Mouse (Mus musculus): Measurements from ENCODE around the gene Aqp6. TPM values are rescaled to one million over a fixed set of nuclear protein-coding genes. Genes with fewer than 3 reads are reported as not detected.

The Aqp6 gene
- total RNA-seq, 2 experiments from 2014 or later, result not detected

DNA sequence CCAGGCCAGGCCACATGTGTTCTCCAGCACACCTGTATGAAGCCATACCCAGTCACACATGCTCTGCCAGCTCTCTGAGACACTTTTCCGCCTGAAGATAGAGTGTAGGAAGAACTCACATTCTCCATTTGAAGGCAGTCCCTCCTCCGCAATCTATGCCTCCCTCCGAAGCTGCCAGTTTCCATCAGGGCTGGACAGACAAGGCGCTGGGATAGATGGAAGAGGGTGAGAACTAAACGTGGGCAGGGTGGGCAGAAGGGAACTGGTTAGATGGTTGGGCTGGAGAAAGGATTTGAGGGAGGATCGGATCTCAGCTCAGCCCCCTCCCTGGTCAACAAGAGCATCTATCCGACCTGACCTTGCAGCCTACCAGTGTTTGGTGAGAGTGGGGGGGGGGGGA is 4.4 kb upstream of the Aqp6 start:
- intact Hi-C loops (cut with DNase I), result loop anchor here (1.0 to 2.0 kb wide), 5 partner anchors 72 to 312 kb away; no protein-coding TSS in a partner anchor
- no peak for DNase-seq

DNA sequence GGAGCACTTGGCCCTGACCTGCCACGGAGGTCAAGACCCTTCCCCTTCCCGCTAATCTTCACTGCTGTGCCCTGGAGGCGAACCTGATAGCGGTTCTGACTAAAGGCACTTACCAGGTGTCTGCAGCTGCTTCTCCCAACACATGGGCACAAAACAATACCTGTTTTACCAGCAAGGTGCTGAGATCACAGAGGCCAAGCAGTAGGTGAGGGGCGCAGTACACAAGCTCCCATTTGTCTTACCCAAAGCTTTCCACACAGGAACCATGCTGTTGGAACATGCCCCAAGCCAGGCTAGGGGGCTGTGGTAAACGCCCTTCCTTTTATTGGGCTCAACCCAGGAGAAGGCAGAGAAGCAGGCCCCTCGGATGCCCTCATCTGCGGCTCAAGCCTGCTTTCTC is 3.6 kb upstream of the Aqp6 start:
- intact Hi-C loops (cut with DNase I), result loop anchor here (2.0 kb wide), 1 partner anchor 179 kb away; no protein-coding TSS in a partner anchor
- DNase-seq, result no peak

DNA sequence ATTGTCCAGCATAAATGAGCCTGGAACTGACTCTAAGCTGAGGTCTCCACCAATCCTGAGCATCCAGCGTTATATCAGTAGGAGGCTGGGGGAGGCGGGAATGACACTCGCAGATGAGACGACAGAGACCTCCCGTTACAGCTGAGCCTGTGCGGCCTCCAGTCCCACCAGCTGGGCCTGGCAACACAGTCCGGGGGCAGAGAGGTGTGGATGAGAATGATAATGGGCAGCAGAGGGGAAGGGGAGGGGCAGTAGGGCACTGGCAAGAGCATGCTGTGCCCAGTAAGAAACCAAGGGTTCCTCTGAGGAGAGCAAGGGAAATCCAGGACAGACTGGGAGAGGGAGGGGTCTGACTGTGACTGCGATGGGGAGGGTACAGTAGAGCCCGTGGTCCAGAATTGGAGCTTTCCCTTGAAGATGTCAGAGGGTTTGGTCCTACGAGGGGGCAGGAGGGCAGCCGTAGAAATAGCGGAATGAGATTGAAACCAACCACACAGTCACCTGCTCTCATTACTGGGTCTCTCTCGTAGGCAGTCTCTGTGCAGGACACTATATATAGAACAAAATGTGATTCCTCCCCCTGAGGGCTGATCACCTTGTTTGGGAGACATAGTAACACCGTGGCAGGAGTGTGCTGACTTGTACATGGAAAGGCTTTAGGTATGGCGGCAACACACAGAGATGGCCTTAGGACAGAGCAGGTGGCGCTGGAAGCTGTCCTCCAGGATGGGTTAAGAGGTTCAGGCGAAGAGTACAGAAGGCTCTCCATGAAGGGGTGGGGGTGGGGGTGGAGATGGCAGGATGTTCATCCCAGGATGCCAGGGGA is 1.7 kb upstream of the Aqp6 start:
- intact Hi-C loops (cut with DNase I), result no loop called here
- DNase-seq, result no peak

DNA sequence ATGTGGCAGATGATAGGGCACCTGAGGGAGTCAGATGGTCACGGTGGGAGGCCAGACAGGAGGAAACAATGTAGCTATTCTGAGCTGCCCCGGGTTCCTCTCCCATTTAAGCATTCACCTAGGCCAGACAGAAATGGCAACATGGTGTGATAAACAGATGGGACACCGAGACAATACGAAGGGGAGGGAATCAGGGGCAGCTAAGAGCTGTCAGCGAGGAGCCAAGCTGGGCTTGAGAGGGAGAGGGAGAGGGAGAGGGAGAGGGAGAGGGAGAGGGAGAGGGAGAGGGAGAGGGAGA is 572 bp downstream of the Aqp6 start:
- intact Hi-C loops (cut with DNase I), result no loop called here
- no peak for DNase-seq

DNA sequence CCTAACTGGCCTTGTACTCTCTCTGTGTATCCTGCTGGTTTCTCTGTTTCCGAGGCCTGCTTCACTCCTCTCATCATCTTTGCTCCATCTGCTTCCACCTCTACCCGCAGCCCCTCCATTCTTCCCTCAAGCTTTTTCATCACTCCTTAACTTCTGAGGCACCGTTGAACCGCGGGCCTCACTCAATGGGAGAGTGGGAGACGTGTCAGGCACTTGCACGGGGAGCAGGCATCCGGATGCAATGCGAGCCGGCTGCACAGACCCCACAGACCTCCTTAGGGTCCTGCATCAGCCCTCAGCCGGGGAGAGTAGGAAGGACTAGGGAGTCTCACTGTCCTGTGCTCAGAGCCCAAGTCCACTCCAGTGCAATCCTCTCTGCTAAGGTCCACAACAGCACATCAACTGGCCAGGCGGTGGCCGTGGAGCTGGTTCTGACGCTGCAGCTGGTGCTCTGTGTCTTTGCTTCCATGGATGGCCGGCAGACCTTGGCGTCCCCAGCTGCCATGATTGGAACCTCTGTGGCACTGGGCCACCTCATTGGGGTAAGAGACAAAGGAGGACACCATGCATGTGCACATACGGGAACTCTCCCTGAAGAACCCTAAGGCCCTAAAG is 1.1 kb downstream of the Aqp6 start:
- no peak for DNase-seq
- intact Hi-C loops (cut with DNase I), result no loop called here

DNA sequence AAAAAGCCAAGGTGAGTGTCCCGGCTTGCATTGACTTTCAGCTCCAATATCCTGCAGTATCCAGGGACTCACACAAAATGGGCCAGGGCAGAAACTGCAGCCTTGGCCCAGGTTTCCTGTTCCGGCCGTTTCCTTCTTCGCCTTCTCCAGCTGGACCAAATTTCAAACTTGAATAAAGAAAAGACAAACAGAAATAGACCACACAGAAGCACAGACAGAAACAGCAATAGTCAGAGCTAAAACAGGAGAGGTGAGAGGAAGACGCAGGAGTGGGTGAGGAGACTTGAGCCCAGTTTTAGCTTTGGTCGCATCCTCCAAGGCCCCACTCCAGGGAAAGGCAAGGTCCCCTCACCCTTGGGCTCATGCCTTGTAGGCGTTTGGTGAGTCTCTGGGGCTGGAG is 2.0 kb downstream of the Aqp6 start:
- no peak for DNase-seq
- intact Hi-C loops (cut with DNase I), result no loop called here

DNA sequence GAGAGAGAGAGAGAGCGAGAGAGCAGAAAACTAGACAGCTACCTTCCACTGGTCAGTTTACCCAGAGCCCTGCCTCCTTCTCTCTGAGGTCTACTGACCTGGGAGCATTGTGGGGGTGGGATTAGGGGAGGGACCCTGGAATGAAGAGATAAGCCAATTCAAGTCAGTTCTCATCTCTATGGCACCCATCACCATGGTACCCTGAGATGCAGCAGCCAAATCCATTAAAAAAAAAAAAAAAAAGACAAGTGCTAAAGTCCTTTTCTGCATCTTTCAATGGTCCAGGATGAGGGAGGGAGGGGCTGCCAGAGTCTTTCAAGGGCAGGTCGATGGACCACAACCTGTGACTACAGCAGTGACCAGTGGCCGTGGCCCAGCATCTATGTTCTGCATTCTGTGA is 4.4 kb downstream of the Aqp6 start:
- no peak for DNase-seq
- intact Hi-C loops (cut with DNase I), result no loop called here

DNA sequence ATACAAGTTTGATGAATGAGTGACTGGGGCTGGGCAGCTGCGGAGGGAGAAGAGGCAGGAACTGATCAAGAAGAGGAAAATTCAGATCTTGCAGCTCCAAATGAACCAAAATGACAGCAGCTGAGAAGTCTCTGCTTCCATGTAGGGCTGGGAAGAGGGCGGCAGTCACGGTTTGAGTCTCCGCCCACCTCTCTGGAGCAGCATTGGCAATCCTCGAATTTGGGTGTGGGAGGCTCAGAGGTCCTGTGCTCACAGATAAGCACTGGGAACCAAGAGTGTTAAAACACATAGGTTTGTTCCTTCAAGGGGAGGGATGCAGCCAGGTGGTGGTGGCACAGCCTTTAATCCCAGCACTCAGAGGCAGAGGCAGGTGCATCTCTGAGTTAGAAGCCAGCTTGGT is 5.3 kb downstream of the Aqp6 start:
- DNase-seq, result no peak
- intact Hi-C loops (cut with DNase I), result no loop called here

DNA sequence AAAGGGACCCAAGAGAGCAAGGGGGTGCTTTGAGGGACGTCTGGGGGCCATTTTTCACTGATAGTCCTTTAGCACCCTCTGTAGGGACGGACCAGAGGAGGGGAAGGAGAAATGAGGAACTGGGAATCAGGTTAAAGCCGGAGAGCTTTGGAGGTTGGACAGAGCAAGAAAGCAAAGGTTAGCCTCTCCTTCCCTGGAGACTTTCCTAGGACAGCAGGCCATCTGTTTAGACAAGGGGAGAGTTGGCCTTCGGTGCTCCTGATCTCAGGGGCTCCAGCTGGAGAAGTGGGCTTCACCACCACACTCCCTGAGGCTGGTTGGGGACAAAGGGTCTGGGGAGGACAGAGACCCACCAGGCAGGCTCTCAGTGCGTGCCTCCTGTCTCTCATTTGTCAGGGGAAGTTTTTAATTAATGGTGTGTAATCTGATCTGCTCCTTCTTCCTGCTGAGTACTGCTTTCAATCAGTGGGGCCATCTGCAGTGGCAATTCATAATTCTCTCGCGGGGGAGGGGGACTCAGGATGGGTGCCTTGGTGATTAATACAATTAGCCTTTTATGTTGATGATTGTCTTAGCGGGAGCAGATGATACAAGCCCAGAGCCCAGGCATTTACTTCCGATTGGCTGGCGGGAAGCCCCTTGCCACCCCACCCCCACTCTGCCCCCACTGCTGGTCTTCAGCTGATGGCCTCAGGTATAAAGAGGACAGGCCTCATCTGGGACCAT is 6.4 kb downstream of the Aqp6 start:
- intact Hi-C loops (cut with DNase I), result no loop called here

DNA sequence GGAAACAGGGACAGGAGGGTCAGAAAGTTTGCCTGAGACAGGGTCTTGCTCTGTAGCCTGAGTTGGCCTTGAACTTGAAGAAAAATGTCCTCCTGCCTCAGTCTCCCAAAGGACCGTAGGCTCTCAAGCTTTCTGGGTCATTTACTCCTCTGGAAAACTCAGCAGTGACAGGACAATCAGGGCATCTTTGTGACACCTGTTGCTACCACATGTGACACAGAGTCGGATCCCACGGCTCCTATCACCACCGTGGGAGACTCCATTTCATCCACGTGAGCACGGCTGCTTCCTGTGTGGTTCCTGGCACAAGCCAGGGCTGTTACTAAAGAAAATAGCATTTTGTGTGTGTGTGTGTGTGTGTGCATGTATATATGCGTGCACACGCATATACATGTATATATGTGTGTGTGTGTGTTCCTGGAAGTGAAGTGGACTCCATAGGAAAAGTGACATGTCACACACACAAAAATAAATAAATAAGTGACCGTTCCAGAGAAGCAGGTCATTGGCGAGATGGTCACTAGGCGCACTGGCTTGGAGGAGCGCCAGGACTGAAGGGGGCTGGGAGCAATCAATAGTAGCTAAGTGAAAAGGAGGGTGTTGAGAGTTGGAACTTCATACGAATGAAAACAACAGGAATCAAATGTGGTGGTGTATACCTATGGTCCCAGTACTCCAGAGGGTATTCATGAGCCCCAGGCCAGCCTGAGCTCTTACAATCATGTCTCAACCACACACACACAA is 7.4 kb downstream of the Aqp6 start:
- intact Hi-C loops (cut with DNase I), result no loop called here
- DNase-seq, result no peak

More for the DNA sequence above, 6.4 kb downstream of the Aqp6 start:
- no peak for DNase-seq

DNA sequence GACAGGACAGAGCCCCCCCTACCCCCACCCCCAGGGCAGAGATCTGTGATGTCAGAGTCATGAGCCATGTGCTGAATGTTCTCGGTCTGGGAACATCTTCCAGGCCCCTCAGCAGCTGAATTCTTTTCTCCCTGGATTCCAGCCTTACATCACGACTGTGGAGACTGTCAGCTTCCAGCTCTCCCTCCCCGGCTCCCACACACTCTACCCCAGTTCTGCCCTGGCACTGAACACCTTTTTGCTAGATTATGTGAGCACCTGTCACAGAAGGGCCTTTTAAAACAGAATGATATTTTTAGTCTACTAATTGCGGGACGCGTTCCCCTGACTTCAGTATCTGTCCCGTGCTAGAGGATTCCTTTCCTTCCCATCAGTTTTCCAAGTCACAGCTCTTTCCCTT is 10.4 kb downstream of the Aqp6 start:
- no peak for DNase-seq
- intact Hi-C loops (cut with DNase I), result no loop called here

DNA sequence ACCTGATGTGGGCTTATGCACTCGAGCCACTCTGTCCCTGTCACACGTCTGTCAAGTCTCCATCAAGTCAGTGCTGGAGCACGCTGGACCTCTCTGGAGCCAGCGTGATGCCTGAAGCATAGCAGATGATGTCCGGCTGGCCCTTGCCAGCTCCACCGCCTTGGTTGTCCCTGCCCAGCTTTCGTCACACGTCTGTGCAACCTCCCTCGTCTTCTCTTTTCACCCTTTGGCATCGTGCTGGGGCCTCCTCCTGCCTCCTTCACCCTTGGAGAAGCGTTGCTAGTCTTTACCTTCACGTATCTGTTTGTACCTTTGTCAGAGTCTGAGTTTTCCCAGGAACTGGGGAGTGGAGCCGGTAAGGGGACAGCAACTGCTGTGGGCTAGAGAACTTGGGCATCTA is 13.1 kb downstream of the Aqp6 start:
- intact Hi-C loops (cut with DNase I), result no loop called here
- peak in 1 of 2 experiments; percentile 7 for DNase-seq

DNA sequence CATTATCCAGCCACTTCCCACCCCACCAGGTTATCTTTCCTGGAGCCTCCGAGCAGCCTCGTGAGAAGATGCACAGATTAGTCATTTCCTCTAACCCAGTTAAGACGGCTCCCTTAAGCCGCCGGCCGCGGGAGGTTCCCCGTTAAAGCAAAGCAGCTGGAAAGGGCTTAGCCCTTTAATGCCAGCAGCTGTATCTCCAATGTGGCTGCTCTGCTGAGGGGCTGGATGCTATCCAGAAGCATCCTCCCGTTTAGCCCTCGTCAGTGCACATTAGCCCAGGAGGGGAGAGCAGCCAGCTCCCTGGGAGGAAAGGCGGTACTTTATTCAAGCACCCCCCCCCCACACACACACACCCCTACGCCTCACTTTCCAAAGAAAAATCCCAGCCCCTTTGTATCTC is 13.6 kb downstream of the Aqp6 start:
- intact Hi-C loops (cut with DNase I), result no loop called here
- peak; percentile 22 to 30 for DNase-seq

DNA sequence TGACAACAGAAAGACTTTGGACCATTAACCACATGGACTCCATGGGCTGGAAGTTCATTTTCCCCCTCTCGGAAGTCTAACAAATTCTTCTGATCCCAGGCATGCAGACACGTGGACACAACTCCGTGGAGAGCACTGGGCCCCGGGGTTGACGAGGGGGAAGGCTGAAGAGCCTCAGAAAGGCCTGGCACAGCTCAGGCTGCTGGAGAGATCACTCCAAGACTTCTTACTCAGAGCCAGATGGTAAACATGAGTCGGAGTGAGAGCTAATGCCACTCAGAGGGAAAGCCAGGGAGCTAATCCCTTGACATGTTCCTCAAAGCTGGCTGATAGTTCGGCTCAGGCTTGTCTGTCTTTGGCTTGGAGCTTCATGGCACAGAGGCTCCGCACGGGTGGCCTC is 14.0 kb downstream of the Aqp6 start:
- no peak for DNase-seq
- intact Hi-C loops (cut with DNase I), result no loop called here

DNA sequence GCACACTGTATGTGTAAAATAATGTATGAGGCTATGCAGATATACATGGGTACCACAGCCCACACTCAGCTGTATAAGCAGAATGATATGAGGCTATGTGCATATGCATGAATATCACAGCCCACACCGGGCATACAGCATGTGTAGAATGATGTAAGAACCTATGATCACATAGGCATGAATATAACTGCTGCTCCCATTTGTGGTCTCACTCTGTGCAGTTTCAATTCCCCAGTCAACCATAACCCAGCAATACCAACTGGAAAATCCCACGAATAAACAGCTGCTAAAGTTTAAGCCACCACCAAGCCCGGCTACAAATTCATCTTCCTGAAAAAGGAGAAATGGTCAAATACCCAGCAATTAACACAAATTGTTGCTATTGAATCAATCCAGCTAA is 17.4 kb downstream of the Aqp6 start:
- DNase-seq, result no peak
- intact Hi-C loops (cut with DNase I), result no loop called here

DNA sequence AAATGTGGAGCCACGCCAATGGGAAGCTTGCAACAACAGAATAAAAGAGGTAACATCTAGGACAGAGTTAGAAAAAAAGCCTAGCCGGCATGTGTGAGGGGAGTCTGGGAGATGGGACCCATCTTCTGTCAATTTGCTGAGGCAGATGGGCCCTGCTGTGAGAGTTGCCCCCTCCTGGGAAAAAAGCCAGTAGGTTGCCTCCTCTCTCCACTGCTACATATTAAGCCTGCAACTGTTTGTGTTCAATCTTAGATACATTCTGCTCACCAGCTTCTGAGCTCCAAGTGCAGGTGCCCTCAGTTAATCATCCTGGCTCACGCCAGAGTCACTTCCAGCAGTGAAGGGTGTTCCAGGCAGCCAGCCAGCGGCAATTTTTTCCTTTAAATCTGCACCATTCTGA is 18.6 kb downstream of the Aqp6 start:
- intact Hi-C loops (cut with DNase I), result no loop called here
- DNase-seq, result no peak

DNA sequence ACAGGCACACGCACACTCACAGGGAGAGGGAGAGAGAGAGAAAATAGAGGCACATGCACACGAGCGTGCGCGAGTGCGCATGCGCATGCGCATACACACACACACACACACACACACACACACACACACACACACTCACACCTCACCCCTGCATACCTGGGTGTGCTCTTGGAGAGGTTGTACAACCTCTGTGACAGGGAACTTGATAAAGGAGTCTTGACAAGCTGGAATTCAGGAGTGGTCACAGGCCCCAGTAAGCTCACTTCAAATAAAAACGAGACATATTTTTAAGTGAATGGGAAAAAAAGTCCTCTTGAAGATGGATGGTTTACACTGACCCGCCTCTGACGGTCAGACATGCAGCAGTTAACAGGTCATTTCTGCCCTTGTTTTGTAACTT is 20.9 kb downstream of the Aqp6 start:
- no peak for DNase-seq
- intact Hi-C loops (cut with DNase I), result no loop called here

DNA sequence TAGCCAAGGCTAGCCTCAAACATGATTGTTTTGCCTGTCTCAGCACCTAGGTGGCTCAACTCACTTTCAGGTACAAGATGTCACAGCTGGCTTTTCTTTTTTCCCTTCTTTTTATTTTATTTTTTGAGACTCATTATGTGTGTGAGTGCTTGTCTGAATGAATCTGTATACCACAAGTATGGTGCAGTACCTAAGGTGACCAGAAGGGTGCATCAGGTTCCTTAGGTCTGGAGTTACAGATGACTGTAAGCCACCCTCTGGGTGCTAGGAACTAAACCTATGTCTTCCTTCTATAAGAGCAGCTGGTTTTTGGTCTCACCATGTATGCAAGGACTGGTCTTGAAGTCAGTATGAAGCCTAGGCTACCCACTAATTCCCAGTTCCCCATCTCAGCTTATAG is 30.4 kb downstream of the Aqp6 start:
- no peak for DNase-seq
- intact Hi-C loops (cut with DNase I), result no loop called here

DNA sequence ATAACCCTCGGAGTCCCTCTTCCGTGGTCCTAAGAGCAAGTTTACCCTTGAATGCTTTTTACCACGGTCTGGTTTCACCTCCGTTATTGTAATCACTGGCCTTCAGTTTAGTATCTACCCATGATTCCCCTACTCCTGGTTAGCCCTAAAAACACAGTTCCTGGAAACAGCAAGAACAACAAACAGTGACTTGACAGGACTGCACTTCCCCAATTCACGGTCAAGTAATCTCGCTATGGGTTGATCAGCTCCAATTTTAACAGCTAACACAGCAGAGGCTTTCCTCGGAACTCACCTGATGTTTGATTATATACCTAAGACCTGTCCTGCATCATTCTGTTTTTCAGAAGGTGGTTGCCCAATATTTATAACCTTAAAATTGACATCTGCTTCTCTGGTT is 33.5 kb downstream of the Aqp6 start:
- intact Hi-C loops (cut with DNase I), result no loop called here
- no peak for DNase-seq

DNA sequence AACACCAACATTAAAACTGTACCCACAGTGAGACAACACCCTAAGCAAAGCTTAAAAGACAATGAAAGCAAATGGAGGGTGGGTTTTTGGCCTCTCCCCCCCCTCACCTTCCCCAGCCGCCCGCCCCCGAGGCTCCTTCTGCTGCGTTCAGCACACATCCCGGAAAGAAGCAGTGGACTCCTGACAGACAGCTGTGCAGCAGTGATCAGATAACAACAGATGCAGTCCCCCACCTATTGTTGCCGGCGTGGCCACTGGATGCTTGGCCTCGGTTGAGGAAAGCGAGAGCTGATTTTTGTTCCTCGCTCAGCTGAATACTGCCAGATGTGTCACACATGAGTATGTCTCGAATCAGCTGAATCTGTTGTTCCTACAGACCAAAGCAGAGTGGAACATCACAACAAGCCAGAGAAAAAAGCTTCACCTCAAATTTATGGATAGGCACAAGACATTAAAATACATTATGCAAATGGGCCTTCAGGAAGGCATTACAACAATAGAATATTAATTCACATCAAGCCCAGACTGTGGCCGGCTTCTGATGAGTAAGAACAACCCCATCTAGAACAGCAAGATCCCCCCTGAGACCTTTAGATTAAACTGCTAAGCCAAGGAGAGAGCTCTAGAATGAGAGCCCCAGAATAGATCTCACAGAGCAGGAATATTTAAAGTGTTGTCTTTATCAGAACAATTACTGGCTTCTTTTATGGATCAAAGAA is 36.4 kb downstream of the Aqp6 start:
- no peak for DNase-seq
- intact Hi-C loops (cut with DNase I), result no loop called here

DNA sequence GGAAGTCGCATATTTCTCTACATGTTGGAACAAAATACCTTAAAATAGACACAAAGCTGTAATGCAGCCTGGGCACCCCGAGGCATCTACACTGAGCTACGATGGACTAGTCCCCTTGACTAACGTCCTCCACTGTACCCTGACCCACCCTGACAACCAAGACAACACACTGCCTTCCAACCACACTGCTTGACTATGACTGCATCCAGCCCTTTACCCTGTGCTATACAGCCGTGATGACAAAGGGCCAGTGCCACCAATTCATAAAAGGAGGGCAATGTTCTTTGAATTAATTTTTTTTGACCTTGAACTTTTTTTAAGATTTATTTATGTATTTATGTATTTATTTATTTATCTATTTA is 36.9 kb downstream of the Aqp6 start:
- intact Hi-C loops (cut with DNase I), result no loop called here
- no peak for DNase-seq
